Mouse (Mus musculus) R1 (cell line): ENCODE measurements at regions not wholly inside any gene's neighbourhood (a gene's known extent, or its start where the extent isn't known, plus 50 kb on each side); places are given as distances from the start of the nearest gene placed in this dataset.

ENCODE experiments used
- DNase-seq: peaks from one replicate; pipeline ENCODE4 v3.0.0-alpha.2; 2018; ENCODE audit warnings: low read depth, low spot score

GRCm38 (mm10) chr2:136449265-136449664 lies 52.4 kb upstream of the Ankef1 start:
- peak; percentile 30 for DNase-seq
